Comparison of ENCODE assay signal across 9 mouse cellular contexts in genomic region chr11:112780394-112780920, GRCm38 (mm10). TPM values are rescaled to one million over a fixed set of nuclear protein-coding genes. Genes with fewer than 3 reads are reported as not detected.
DNase-seq lines count a peak whose midpoint lies in the region; ATAC-seq and TF ChIP-seq lines count a peak whose summit lies in the region.
"Had no signal": no experiment of that assay in that cellular context is flagged by ENCODE, and none has a peak within 500 bp of the region (broad histone marks: within the 10 kb centered on the region; RNA-seq: fewer than 3 reads in every experiment).

No protein-coding gene starts in this region.

- H3K27me3 ChIP-seq in kidney, embryonic 14.5 days (ENCODE audit: control insufficient read depth, insufficient read depth, low read length): peaks cover 24% of the 10 kb centered on the region
- peaks cover 3% of the 10 kb centered on the region; the same call in 1 of the 2 replicates for H3K27me3 ChIP-seq in kidney, adult 2 months (replicated peaks; ENCODE audit: control insufficient read depth, insufficient read depth, low read length)
- peaks cover 42% of the 10 kb centered on the region for H3K27me3 ChIP-seq in embryonic facial prominence, embryonic 15.5 days
- no peaks in the 10 kb centered on the region for H3K27me3 ChIP-seq in hindbrain, postnatal 0 days (ENCODE audit: insufficient read depth, low read length)
- no peaks in the 10 kb centered on the region for H3K27me3 ChIP-seq in myocyte (ENCODE audit: control insufficient read depth, insufficient read depth, insufficient read length)

- H3K4me1 ChIP-seq in kidney, embryonic 14.5 days (ENCODE audit: control insufficient read depth, insufficient read depth, low read length): peaks cover 17% of the 10 kb centered on the region
- no peaks in the 10 kb centered on the region for H3K4me1 ChIP-seq in kidney, adult 2 months (ENCODE audit: control insufficient read depth, insufficient read depth, low read length)
- H3K4me1 ChIP-seq in embryonic facial prominence, embryonic 15.5 days: peaks cover 56% of the 10 kb centered on the region
- 0 out of 2 replicates have a peak, but pooled peaks cover 6% of the 10 kb centered on the region for H3K4me1 ChIP-seq in hindbrain, postnatal 0 days (ENCODE audit: insufficient read depth, low read length)
- H3K4me1 ChIP-seq: liver, embryonic 15.5 days had no signal

- no peaks in the 10 kb centered on the region for H3K9me3 ChIP-seq in kidney, embryonic 14.5 days (ENCODE audit: control insufficient read depth, low read length)
- no peaks in the 10 kb centered on the region for H3K9me3 ChIP-seq in embryonic facial prominence, embryonic 15.5 days (replicated peaks)
- H3K9me3 ChIP-seq in hindbrain, postnatal 0 days (ENCODE audit: low read length): no peaks in the 10 kb centered on the region
- H3K9me3 ChIP-seq: liver, embryonic 15.5 days had no signal

- H3K36me3 ChIP-seq in kidney, embryonic 14.5 days (ENCODE audit: control insufficient read depth, insufficient read depth, low read length): no peaks in the 10 kb centered on the region
- H3K36me3 ChIP-seq in kidney, adult 2 months (ENCODE audit: control insufficient read depth, insufficient read depth, low read length): no peaks in the 10 kb centered on the region
- no peaks in the 10 kb centered on the region for H3K36me3 ChIP-seq in embryonic facial prominence, embryonic 15.5 days
- no peaks in the 10 kb centered on the region for H3K36me3 ChIP-seq in hindbrain, postnatal 0 days (ENCODE audit: insufficient read depth, low read length)
- H3K36me3 ChIP-seq in myocyte (ENCODE audit: control insufficient read depth, insufficient read depth): peaks cover 14% of the 10 kb centered on the region
- H3K36me3 ChIP-seq: liver, embryonic 15.5 days had no signal

- TF ChIP-seq CTCF in kidney, adult 2 months (conservative IDR thresholded peaks at IDR 0.05; ENCODE audit: insufficient read depth, insufficient read length, low read depth, low read length): no peak
- no peak for TF ChIP-seq CTCF in hindbrain, postnatal 0 days (IDR thresholded peaks at IDR 0.05; ENCODE audit: low read depth)

- no peak overlapping the region for H3K27ac ChIP-seq in kidney, embryonic 14.5 days (ENCODE audit: low read depth, low read length)
- H3K27ac ChIP-seq in kidney, adult 2 months (ENCODE audit: insufficient read depth, low read depth, low read length): no peak overlapping the region
- H3K27ac ChIP-seq in embryonic facial prominence, embryonic 15.5 days (replicated peaks): no peak overlapping the region; the same call in 1 of the 2 replicates
- H3K27ac ChIP-seq in hindbrain, postnatal 0 days: peak overlapping the region; percentile 83; the same call in 1 of the 2 replicates
- H3K27ac ChIP-seq: liver, embryonic 15.5 days had no signal

- no peak overlapping the region for H3K9ac ChIP-seq in kidney, embryonic 14.5 days (ENCODE audit: low read depth, low read length)
- no peak overlapping the region for H3K9ac ChIP-seq in embryonic facial prominence, embryonic 15.5 days
- H3K9ac ChIP-seq in hindbrain, postnatal 0 days (replicated peaks; ENCODE audit: low read length): no peak overlapping the region
- H3K9ac ChIP-seq: liver, embryonic 15.5 days had no signal

- peak overlapping the region; percentile 89 for H3K4me2 ChIP-seq in kidney, embryonic 14.5 days (replicated peaks; ENCODE audit: low read depth, low read length)
- peak overlapping the region; percentile 91 for H3K4me2 ChIP-seq in embryonic facial prominence, embryonic 15.5 days (replicated peaks)
- peak overlapping the region; percentile 94 for H3K4me2 ChIP-seq in hindbrain, postnatal 0 days (ENCODE audit: low read depth, low read length)
- peak overlapping the region; percentile 76 for H3K4me2 ChIP-seq in myocyte (ENCODE audit: low read depth)

- ATAC-seq in kidney, embryonic 14.5 days (ENCODE audit: low FRiP score, low TSS enrichment): no peak
- ATAC-seq in embryonic facial prominence, embryonic 15.5 days (ENCODE audit: insufficient number of reproducible peaks, low FRiP score, low TSS enrichment, low read depth): no peak
- no peak for ATAC-seq in hindbrain, postnatal 0 days

- peaks cover 31% of the 10 kb centered on the region for H3K79me2 ChIP-seq in myocyte (ENCODE audit: control insufficient read depth, insufficient read depth)

- H3ac ChIP-seq in myocyte (ENCODE audit: control insufficient read depth, insufficient read length): no peak overlapping the region

- peak overlapping the region; percentile 71; the same call in 1 of the 2 replicates for H3K4me3 ChIP-seq in kidney, embryonic 14.5 days (ENCODE audit: low read length)
- H3K4me3 ChIP-seq in kidney, adult 2 months (ENCODE audit: insufficient read depth, low read depth, low read length): no peak overlapping the region
- peak overlapping the region; percentile 64 for H3K4me3 ChIP-seq in embryonic facial prominence, embryonic 15.5 days (replicated peaks)
- H3K4me3 ChIP-seq in hindbrain, postnatal 0 days (ENCODE audit: low read length): peak overlapping the region; percentile 70
- no peak overlapping the region for H3K4me3 ChIP-seq in myocyte
- H3K4me3 ChIP-seq: liver, embryonic 15.5 days had no signal

- 6% methylated on average over 19 of the region's 19 CpGs for WGBS in kidney, embryonic 14.5 days
- WGBS in kidney, adult 2 months: 23% methylated on average over 19 of the region's 19 CpGs
- 7% methylated on average over 19 of the region's 19 CpGs for WGBS in embryonic facial prominence, embryonic 15.5 days
- WGBS in hindbrain, postnatal 0 days: 13% methylated on average over 19 of the region's 19 CpGs

- DNase-seq in kidney, adult 2 months: no peak
- peak; percentile 28 for DNase-seq in hindbrain, postnatal 0 days (ENCODE audit: low spot score)
- no peak for DNase-seq in spleen, postnatal 10 days (ENCODE audit: low spot score in 2 of 2)
- DNase-seq in adrenal gland, adult 8-10 months: no peak
- DNase-seq in urinary bladder, postnatal 25 days (ENCODE audit: low spot score): no peak

- TF ChIP-seq POLR2A in kidney, adult 2 months (IDR thresholded peaks at IDR 0.05; ENCODE audit: low read depth, low read length): no peak
- TF ChIP-seq POLR2A in myocyte (IDR thresholded peaks at IDR 0.05; ENCODE audit: insufficient read length, low read depth): no peak

TF ChIP-seq in myocyte, 11 proteins besides CTCF, POLR2A, EP300 and RAD21:
- TF ChIP-seq MYOG (IDR thresholded peaks at IDR 0.05; ENCODE audit: control insufficient read depth in 1 of 3, insufficient read depth in 1 of 3, insufficient read length in 2 of 3, low read depth in 2 of 3): no peak
- TF ChIP-seq E2F4 (IDR thresholded peaks at IDR 0.05; ENCODE audit: insufficient read depth): no peak
- TF ChIP-seq SRF (IDR thresholded peaks at IDR 0.05; ENCODE audit: control insufficient read depth, insufficient read length, low read depth): no peak
- TF ChIP-seq MYOD1 (IDR thresholded peaks at IDR 0.05; ENCODE audit: control insufficient read depth in 1 of 3, insufficient read length in 2 of 3, low read depth in 2 of 3): no peak
- TF ChIP-seq POLR2AphosphoS2 (IDR thresholded peaks at IDR 0.05; ENCODE audit: insufficient read length, low read depth): no peak
- no peak for TF ChIP-seq REST (IDR thresholded peaks at IDR 0.05; ENCODE audit: insufficient read depth, insufficient read length)
- TF ChIP-seq MAX (IDR thresholded peaks at IDR 0.05; ENCODE audit: low read depth): no peak
- no peak for TF ChIP-seq TCF3 (IDR thresholded peaks at IDR 0.05; ENCODE audit: insufficient read length, low read depth)
- TF ChIP-seq CEBPB (IDR thresholded peaks at IDR 0.05; ENCODE audit: insufficient read depth, poor library complexity, severe bottlenecking): no peak
- no peak for TF ChIP-seq TCF12 (IDR thresholded peaks at IDR 0.05; ENCODE audit: insufficient read depth, poor library complexity, severe bottlenecking)
- no peak for TF ChIP-seq USF1 (IDR thresholded peaks at IDR 0.05; ENCODE audit: low read depth)

RNA-seq across cellular contexts. Expression of gene Sox9, which starts 1.6 kb away (rescaled TPM):
- 39.3 and 42.4 TPM in 2 replicates for polyA plus RNA-seq in kidney, embryonic 14.5 days (2014; fragmentation: Nextera tagmentation; extraction: Ambion mirVana)
- polyA plus RNA-seq in kidney, adult 2 months (2012; rRNA removed): 0.72 and 0.83 TPM in 2 replicates
- 45.3 and 60.0 TPM in 2 replicates for polyA plus RNA-seq in embryonic facial prominence, embryonic 15.5 days (2015; fragmentation: Nextera tagmentation; extraction: Ambion mirVana)
- total RNA-seq in hindbrain, postnatal 0 days (2014; rRNA removed): 11.7 and 16.7 TPM in 2 replicates
- polyA plus RNA-seq in hindbrain, postnatal 0 days (2015; fragmentation: Nextera tagmentation; extraction: Ambion mirVana): 45.5 and 47.9 TPM in 2 replicates
- 17.9 TPM for polyA plus RNA-seq in myocyte (2012; fragmentation: generic; extraction: Trizol)
- total RNA-seq in adrenal gland, adult 8-10 months (2022): 1 to 10 TPM; 1.2 to 3.8 (median 2.5) TPM

Comparison
In these comparisons a context has a peak if more than half of its experiments do, and no peak if none do; other contexts are left out.
1. H3K4me3 ChIP-seq: peak in kidney, embryonic 14.5 days (single experiment), embryonic facial prominence, embryonic 15.5 days (single experiment) and hindbrain, postnatal 0 days (single experiment); none in kidney, adult 2 months (single experiment) and myocyte (single experiment).
2. RNA of gene Sox9, which starts 1.6 kb away (polyA plus RNA-seq): 45.3 to 60.0 TPM in embryonic facial prominence, embryonic 15.5 days, 45.5 to 47.9 TPM in hindbrain, postnatal 0 days, 39.3 to 42.4 TPM in kidney, embryonic 14.5 days and 17.9 TPM in myocyte (single experiment); 0.72 to 0.83 TPM in kidney, adult 2 months; every median in the first group is over 10 times any median in the second.
3. Peak in every context shown above with its lines, with median percentiles within 50 percentile points of each other: H3K4me2 ChIP-seq.